Mouse (Mus musculus): ENCODE data around the gene Kcnj12. TPM values are rescaled to one million over a fixed set of nuclear protein-coding genes. Genes with fewer than 3 reads are reported as not detected.

Gene Kcnj12
- 1.5 and 1.6 TPM in 2 replicates for total RNA-seq (2021)
- long read RNA-seq, experiment 1, partial matches to known transcripts = 0 of 1 reads
- long read RNA-seq, experiment 1, other reads (novel, unspliced or antisense) = 0 of 1 reads
- long read RNA-seq, experiment 2, partial matches to known transcripts = 0 of 3 reads
- long read RNA-seq, experiment 2, other reads (novel, unspliced or antisense) = 0 of 3 reads

- no peak for DNase-seq
Measured at GRCm38 (mm10) chr11:61022550-61023391, at the start of gene Kcnj12. TSS of gene Kcnj12 (plus strand) at chr11:61022564.

DNA sequence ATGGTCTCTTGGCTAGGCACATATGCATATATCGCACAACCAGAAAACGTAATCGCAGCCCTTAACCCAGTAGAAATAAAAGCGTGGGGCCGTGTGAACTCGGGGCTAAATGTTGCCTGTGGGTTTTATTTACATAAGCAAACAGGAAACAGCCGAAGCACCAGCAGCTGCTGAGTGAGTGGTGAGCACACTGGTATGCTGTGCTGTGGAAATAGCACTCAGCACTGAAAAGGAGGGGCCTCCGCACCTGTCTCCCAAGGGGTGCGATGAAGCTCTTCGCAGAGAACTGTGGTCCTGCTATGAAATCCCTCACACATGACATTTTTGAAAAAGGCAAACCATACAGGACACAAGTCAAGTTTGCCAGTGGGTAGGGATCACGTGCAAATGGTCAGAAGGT is 47.3 kb upstream of the Kcnj12 start:
- DNase-seq = no peak

DNA sequence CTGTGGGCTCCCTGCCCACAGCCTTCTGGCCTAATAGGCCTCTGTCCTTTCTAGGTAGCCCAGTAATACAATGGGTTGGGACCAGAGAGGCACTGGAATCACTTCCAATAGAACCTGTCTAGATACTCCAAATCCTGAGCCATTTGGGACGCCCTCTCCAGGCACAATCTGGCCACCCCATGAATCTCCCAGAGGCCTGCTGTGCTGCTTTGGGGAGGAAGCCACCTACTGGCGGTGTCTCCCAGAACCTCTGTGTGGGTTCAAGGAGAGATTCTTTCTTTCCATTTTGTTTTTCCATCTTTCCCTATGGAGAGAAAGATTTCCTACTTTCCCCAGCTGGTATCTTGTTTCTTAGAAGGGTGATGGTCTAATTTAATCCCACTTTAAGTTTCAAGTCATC is 46.1 kb upstream of the Kcnj12 start:
- DNase-seq = no peak

GRCm38 (mm10) chr11:60976742-60977141 is 45.6 kb upstream of the Kcnj12 start:
- no peak for DNase-seq

GRCm38 (mm10) chr11:60977153-60977552 is 45.2 kb upstream of the Kcnj12 start:
- peak; percentile 74 for DNase-seq

DNA sequence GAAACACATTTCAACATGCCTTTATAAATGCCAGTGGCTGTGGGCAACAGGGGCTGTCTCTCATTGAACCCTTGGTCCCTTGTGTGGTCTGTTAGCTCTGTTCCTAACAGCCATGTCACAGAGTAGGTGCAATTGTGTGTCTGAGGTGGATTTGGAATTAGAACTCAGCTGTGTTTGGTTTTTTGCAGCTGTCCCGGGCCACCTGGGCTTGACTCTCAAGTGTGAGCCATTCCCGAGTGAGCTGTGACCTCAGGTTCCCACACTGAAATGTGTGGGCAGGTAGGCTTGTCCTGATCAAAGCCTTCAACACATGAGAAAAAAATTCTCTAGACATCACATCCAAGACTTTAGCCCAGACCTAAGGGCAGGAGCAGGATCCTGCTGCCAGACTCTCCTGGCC is 43.7 kb upstream of the Kcnj12 start:
- no peak for DNase-seq

DNA sequence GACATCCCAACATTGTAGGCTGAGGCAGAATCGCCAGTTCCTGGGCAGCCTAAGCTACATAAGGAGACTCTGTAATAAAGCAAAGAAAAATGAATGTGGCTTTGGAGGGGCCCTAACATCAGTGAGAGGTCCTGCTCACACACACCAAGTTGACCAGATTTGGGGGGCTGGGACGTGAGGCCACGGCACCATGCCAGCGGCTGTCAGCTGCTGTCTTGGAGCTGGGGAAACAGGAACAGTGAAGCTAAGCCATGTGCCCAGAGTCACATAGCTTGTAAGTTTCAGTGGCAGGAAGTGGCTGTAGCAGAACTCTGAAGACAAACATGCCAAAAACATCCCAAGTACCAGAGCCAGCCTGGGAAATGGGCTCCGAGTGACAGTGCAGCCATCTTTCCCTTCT is 42.6 kb upstream of the Kcnj12 start:
- DNase-seq = no peak

DNA sequence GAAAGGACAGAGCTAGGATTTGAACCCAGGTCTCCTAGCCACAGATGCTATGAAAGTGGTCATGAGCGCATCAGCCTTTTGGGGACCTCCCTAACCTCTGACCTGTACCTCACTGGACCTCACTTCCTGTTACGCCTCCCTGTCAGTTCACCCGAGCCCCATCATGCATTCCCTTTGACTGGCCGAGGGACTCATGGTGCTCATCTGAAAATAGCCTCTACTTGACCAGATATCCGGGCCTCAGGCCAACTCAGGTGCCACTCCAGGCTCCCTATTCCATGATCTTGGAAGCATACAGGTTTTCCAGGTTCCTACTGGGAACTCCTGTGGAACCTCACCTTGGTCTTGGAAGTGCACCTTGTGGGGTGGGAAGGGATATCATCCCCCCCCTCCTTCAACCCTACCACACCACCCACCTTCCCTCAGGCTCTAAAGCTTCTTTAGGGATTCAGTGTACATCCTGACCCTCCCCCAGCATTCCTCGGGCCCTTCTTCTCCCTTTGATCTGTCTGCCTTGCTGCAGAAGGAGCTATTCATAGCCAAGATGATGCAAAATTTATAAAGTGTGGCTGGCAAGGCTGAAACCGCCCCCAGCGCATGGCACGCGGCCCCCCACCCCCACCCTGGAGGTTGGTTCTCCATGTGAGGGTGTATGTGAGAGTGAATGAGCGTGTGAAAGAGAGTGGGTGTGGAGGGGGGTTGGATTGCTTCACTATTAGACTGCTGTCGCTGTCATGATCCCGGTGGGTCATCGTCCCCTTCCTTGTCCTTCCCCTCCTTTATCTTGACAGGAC is 40.5 kb upstream of the Kcnj12 start:
- peak; percentile 21 for DNase-seq

GRCm38 (mm10) chr11:60984912-60985558 is 37.3 kb upstream of the Kcnj12 start:
- DNase-seq = peak; percentile 43

GRCm38 (mm10) chr11:60990428-60990827 is 31.9 kb upstream of the Kcnj12 start:
- no peak for DNase-seq

GRCm38 (mm10) chr11:61002736-61003135 is 19.6 kb upstream of the Kcnj12 start:
- DNase-seq = no peak

DNA sequence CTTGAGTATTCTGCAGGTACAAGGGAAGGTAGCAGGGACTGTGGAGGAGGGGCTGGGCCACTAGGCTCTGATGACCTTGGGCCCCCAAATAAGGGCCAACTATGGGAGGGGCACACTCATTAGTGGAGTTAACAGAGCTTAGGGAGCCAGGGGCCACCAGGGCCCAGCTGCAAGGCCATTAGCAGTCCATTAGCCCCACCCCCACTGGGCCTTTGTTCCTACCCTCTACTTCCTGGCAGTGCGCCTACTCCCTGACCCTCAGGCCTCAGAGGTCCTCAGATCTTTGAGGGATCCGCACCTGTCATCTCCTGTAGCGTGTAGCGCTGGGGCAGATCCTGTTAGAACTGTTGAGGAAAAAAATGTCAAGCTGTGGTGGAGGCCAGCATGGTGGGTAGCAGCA is 18.3 kb upstream of the Kcnj12 start:
- peak; percentile 19 for DNase-seq

- no peak for DNase-seq
Measured at GRCm38 (mm10) chr11:61004781-61005180, 17.6 kb upstream of the Kcnj12 start.

DNA sequence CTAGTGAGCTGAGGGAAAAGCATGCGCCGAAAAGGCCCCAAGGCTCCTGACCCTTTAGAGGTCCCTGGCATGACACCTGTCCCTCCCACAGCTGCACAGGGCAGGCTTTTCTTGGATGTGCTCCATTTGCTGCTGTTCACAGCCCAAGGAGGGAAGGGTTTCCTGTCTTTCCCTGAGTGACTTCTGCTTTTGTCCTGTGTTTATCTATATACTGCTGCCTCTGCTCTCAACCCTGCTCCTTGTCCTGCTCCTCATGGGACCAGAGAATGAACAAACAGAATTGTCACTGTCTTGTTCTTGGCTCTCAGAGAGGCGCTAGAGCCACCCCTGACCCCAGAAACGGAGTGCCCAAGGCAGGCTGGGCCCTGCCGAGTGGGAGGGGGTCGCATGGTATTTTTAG is 17.0 kb upstream of the Kcnj12 start:
- no peak for DNase-seq

DNA sequence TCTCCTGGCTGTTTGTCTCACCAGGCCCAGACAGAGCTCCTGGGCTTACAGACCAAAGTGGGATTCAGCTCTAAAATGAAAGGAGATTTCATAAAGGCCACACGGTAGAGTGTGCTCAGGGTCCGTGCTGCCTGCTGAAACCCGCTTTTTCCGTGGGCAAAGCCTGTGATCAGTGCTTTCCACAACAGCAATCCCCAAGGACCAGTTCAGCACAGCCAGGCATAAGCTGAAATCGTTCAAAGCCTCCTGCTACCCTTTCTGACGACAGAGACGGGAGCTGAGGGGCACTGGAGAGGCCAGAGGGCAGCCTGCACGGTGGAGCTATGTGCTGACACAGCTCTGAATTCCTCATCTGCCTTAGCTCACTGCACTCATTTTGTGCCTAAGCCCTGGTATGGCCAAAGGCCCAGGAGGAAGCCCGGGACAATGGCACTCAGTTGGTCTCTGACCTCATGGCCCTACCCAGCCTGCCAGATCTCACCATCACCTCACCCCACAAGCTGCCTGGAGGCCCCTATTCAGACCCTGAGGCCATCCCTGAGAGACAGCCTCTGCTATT is 10.5 kb upstream of the Kcnj12 start:
- DNase-seq = no peak

- DNase-seq = no peak
Measured at GRCm38 (mm10) chr11:61016866-61017398, 5.4 kb upstream of the Kcnj12 start.

DNA sequence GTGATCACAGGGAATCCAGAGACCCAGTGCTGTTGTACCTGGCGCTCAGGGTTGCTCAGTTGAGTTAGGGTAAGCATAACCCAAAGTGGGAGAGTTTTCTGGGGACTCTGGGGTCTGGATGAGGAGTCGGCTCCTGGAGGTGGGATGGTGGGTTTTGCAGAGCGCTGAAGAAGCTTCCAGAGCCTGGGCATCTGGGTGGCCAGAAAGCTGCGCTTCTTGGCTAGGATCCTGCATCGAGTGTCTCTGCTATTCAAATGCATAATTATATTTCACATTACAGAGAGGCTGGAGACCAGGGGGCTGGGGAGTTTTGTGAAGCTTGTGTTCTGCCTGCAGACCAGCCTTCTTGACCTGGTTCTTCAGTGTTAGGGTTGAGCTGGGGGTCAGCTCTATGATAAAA is 1.2 kb upstream of the Kcnj12 start:
- no peak for DNase-seq

GRCm38 (mm10) chr11:61021676-61022549 is 451 bp upstream of the Kcnj12 start:
- peak; percentile 42 for DNase-seq

GRCm38 (mm10) chr11:61023416-61024200 is 1.2 kb downstream of the Kcnj12 start:
- DNase-seq = no peak

GRCm38 (mm10) chr11:61024388-61024787 is 2.0 kb downstream of the Kcnj12 start:
- DNase-seq = no peak

Data from adrenal gland, postnatal 14 days (tissue).